Mouse (Mus musculus): ENCODE results near the gene Kcnk5.

DNA sequence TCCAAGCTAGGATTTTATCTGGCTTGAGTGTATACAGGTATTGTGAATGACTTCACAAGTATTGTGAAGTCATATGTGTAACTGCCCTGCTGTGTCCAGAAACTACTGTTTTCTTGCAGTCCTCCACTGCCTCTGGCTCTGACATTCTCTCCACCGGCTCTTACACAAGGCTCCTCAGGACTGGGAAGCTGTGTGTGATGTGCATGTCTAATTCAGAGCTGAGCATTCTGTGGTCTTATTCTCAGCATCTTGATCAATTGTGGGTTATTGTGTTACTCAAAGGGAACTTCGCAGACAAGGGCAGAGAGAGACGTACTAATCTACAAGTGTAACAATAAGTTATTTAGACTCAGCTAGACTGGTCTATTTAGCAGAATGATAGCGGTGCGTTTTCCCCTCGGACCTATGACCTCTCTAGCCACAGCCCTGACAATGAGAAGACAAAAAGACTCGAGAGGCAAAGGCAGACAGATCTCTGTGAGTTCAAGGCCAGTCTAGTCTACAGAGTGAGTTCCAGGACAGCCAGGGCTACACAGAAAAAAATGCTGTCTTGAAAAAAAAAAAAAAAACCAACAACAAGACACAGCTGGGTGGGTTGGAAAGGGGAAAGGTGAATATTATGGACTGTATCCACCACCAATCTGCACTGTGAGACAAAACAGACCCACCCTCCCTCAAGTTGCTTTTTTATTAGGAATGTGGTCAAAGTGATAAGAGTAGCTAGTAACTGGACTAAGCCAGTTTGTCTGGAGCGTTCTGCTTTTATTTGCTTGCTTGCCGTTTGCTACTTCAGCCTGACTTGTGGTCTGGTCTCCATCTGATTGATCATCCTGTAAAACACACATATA is 30.4 kb upstream of the Kcnk5 start:
- TF ChIP-seq CTCF (conservative IDR thresholded peaks at IDR 0.05; ENCODE audit: low read length) (no peak), POU5F1 (IDR thresholded peaks at IDR 0.05; ENCODE audit: borderline replicate concordance, low read length) (no peak), NANOG (IDR thresholded peaks at IDR 0.05; ENCODE audit: borderline replicate concordance, low read length) (no peak)

Data from E14TG2a.4 (cell line).